Mouse (Mus musculus): Measurements from ENCODE around the gene Pi4kb. TPM values are rescaled to one million over a fixed set of nuclear protein-coding genes. Genes with fewer than 3 reads are reported as not detected.
"Not testable (repeated sequence)": the region's sequence is repeated elsewhere in the genome, so short reads cannot be mapped to it uniquely, and the experiment has no call there.

Gene Pi4kb
- polyA plus RNA-seq (2012; rRNA removed): 68.4 and 68.9 TPM in 2 replicates

DNA sequence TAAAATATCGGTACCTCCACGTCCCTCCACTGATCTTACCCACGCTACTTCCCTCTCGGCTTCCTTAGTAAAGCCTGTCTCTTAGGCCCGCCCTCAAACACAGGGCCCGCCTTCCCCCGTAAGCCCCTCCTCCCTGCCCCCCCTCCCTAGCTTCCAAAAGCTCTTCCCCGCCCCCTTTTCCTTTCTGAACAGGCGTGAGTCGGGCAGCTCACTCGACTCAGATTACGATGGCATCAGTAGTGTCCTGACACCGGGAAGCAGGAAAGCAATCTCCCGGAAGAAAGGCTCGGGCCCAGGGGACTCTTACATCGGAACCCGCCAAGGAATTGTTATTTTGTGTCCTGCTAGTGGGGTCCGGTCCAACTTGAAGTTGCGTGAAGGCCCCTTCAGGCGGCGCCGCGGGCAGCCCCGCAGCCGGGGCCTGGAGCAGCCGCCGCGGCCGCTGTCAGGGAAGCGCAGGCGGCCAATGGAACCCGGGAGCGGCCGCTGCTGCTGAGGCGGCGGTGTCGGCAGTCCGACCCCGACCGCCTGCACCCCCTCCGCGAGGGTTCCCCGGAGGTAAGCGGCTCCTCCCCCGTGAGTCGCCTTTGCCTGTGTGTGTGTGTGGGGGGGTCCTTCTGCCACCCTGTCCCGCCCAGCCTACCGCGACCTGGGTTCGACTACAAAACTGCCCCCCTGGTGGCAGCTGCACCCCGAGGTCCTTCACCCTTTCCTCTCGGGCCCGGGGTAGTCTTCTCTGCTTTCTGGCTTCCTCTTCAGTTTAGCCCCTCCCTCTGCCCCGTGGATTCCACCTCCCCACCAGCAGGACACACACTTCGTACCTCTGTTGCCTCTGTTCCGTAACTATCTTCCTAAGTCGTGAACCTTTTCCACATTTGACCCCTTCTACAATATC is at the start of gene Pi4kb:
Gene Pi4kb (plus strand): TSS at position 204 of the 895 bp plus-strand sequence.
- H3K4me1 ChIP-seq (ENCODE audit: control insufficient read depth, insufficient read depth, low read length): no peaks in the 10 kb centered on the region; the same call in 1 of the 2 replicates
- under 1% methylated on average over 57 of the region's 57 CpGs for WGBS
- H3K27me3 ChIP-seq (ENCODE audit: control insufficient read depth, insufficient read depth, low read length): no peaks in the 10 kb centered on the region
- H3K4me3 ChIP-seq (replicated peaks; ENCODE audit: insufficient read depth, low read depth, low read length): peak within 1 kb of the TSS; percentile 99
- peak within 1 kb of the TSS; percentile 96 for H3K27ac ChIP-seq (ENCODE audit: insufficient read depth, low read length)
- TF ChIP-seq POLR2A (IDR thresholded peaks at IDR 0.05; ENCODE audit: borderline replicate concordance, insufficient read depth, low read length) (peak; percentile 59; the same call in 1 of the 2 replicates), CTCF (IDR thresholded peaks at IDR 0.05; ENCODE audit: borderline replicate concordance, insufficient read depth, low read depth, low read length) (no peak)
- peak; percentile 85 to 89 for DNase-seq

DNA sequence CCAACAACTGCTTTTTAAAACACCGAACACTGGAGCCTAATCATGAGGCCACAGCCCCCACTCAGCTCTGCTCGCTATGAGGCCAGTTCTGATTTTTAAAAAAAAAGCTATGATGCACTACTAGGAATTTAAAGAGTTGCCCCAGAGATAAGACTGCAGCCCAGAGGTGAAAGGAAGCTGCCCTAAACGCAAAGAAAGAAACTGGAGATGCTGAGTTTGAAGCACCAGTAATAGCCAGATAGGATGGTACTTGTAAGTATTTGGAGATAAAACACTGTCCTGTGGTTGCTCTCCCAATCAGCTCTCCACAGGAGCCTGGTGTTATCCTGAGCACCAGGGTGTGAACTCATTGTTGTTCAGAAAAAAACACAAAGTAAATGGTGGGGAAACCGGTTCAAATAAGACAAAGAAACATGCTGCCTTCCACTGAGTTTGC is 48.2 kb upstream of the Pi4kb start:
- not testable (repeated sequence) for H3K27ac ChIP-seq (ENCODE audit: insufficient read depth, low read length); H3K27me3 ChIP-seq (ENCODE audit: control insufficient read depth, insufficient read depth, low read length); H3K4me3 ChIP-seq (replicated peaks; ENCODE audit: insufficient read depth, low read depth, low read length); H3K4me1 ChIP-seq (ENCODE audit: control insufficient read depth, insufficient read depth, low read length); DNase-seq
- WGBS: 48% methylated on average over 4 of the region's 4 CpGs

DNA sequence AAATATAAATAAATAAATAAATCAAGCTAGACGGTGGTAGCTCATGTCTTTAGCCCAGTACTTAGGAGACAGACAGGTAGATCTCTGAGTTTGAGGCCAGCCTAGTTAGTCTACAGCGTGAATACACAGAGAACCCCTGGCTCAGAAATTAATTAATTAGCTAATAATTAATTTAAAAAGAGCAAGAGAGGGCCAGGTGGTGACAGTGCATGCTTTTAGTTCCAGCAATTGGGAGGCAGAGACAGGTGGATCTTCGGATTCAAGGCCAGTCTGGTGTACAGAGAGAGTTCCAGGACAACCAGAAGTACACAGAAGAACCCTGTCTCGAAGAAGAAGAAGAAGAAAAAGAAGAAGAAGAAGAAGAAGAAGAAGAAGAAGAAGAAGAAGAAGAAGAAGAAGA is 45.6 kb upstream of the Pi4kb start:
- not testable (repeated sequence) for H3K27me3 ChIP-seq (ENCODE audit: control insufficient read depth, insufficient read depth, low read length); H3K4me3 ChIP-seq (replicated peaks; ENCODE audit: insufficient read depth, low read depth, low read length); H3K4me1 ChIP-seq (ENCODE audit: control insufficient read depth, insufficient read depth, low read length); DNase-seq; H3K27ac ChIP-seq (ENCODE audit: insufficient read depth, low read length)
- WGBS: 85% methylated on average over 4 of the region's 4 CpGs

DNA sequence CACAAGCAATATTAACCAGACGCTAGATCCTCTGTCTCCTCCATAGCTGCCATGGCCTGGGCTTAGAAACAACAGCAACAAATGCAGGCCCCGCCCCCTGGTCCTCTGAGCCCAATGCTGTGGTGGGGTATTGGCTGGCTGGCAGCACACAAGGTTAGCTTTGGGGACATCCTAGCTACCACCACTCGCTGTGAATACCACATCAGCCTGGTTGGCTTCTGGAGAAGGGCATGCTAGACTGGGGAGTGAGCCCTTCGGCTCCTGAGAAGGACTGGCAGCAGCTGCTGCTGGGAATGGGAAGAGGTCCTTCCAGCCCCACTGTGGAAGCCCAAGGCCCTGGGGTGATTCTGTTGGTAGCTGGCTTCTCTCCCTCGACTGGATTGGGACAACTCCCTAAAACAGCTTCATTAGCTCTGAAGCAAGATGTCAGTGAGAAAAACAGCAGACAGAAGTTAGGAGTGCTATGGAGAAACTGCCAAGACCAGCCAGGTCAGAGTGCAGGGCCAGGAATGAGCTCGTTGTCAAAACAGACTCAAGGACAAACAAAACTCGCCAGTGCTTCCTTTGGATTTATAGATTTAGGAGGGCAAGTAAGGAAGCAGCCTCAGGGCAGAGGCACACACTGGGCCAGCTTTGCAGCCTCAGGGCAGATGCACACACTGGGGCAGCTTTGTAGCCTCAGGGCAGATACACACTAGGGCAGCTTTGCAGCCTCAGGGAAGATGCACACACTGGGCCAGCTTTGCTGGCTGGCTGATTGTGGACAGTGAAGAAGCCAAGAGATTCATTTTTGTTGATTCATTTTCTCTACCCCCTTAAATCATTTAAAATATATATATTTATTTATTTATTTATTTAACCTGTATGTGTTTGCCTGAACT is 43.9 kb upstream of the Pi4kb start:
- DNase-seq; H3K4me3 ChIP-seq (replicated peaks; ENCODE audit: insufficient read depth, low read depth, low read length); H3K27ac ChIP-seq (ENCODE audit: insufficient read depth, low read length); H3K4me1 ChIP-seq (ENCODE audit: control insufficient read depth, insufficient read depth, low read length); H3K27me3 ChIP-seq (ENCODE audit: control insufficient read depth, insufficient read depth, low read length): not testable (repeated sequence)
- 43% methylated on average over 7 of the region's 7 CpGs for WGBS

DNA sequence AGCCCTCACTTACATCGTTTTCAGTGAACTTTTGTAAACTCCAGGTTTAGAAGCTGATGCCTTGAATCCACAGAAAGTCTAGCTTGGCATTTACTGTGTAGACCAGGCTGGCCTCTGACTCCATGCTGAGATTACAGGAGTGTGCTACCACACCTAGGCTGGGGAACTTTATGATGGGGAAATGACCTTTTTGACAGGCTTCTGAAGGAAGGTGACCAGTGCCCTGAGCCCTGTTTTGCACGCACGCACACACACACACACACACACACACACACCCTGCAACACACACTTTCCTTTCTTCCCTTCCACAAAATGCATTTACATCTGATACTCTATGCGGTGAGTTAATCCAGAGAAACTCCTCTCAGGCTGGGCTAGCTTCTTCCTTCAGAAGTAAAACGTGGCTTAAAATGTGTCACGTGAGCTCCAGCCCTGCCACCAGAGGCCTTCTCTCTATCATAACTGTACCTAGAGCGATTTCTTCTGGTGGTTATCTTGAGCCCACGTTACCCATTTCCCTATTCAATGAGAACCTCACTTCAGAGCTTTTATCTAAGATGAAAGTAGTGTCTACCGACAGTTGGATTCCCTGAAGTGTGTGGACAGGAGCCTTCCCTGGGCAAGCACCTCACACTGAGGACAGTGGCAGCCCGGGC is 43.0 kb upstream of the Pi4kb start:
- not testable (repeated sequence) for H3K4me1 ChIP-seq (ENCODE audit: control insufficient read depth, insufficient read depth, low read length); H3K27ac ChIP-seq (ENCODE audit: insufficient read depth, low read length); H3K4me3 ChIP-seq (replicated peaks; ENCODE audit: insufficient read depth, low read depth, low read length); DNase-seq; H3K27me3 ChIP-seq (ENCODE audit: control insufficient read depth, insufficient read depth, low read length)
- WGBS: 88% methylated on average over 10 of the region's 10 CpGs

DNA sequence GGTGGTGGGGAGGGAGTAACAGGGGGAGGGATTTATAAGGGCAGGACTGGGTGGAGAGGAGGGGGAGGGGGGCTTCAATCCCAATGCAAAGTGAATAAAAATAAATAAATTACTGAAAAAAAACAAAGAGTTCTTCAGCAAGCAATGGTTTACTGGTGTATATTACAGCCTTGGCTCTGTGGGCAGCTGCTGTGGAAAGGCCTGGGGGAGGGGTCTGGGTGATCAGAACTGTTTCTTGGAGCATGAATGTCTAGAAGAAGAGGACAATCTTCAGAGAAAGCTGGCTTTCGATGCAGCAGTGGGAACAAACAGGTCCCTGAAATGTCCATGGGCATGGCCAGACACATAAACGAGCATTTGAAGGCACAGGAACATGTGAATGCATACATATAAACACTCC is 42.3 kb upstream of the Pi4kb start:
- WGBS: 44% methylated on average over 2 of the region's 2 CpGs
- not testable (repeated sequence) for H3K27me3 ChIP-seq (ENCODE audit: control insufficient read depth, insufficient read depth, low read length); H3K4me1 ChIP-seq (ENCODE audit: control insufficient read depth, insufficient read depth, low read length); H3K4me3 ChIP-seq (replicated peaks; ENCODE audit: insufficient read depth, low read depth, low read length); H3K27ac ChIP-seq (ENCODE audit: insufficient read depth, low read length); DNase-seq

DNA sequence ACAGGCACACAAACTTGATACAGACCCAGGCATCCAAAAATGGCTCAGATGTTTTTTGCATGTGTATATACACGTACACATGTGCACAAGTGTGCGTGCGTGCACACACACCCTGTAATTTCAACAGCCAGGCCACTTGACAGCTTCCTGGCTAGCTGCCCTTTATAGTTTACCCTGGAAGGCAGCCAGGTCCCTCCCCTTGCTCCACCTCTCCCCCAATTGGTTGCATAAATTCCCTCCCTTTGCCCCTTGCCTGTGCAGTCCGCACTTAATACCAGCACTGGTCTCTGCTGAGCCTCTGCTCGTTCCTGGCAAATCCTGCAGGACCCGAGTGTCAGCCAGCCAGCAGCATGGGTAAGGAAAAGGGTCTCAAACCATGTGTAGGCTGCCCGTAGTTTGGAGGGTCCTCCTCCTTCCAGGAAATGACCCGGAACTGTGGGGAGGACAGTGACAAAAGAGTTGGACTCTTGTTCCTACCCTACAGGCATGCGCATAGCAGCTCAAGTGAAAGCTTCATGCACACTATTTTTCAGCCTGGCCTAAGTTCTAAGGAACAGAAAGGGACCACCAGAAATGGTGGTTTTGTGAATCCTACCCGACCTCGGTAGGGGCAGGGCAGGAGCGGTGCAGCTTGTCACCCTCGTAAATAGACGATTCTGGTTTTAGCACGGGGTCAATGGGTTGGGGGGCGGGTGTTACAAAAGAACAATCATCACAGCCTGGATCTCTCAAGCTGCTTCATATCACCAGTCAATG is 41.5 kb upstream of the Pi4kb start, which contains the start of gene Selenbp1:
Gene Selenbp1 (plus strand): TSS at position 248 of the 756 bp plus-strand sequence.
- H3K27ac ChIP-seq (ENCODE audit: insufficient read depth, low read length): no peak within 1 kb of the TSS
- peak; percentile 42 for DNase-seq
- peak within 1 kb of the TSS; percentile 40 for H3K4me3 ChIP-seq (replicated peaks; ENCODE audit: insufficient read depth, low read depth, low read length)
- no peaks in the 10 kb centered on the region for H3K4me1 ChIP-seq (ENCODE audit: control insufficient read depth, insufficient read depth, low read length)
- WGBS: 17% methylated on average over 16 of the region's 16 CpGs
- TF ChIP-seq POLR2A (IDR thresholded peaks at IDR 0.05; ENCODE audit: borderline replicate concordance, insufficient read depth, low read length) (0 out of 2 replicates have a peak, but pooled peaks have one; percentile 25), CTCF (IDR thresholded peaks at IDR 0.05; ENCODE audit: borderline replicate concordance, insufficient read depth, low read depth, low read length) (no peak)
- H3K27me3 ChIP-seq (ENCODE audit: control insufficient read depth, insufficient read depth, low read length): no peaks in the 10 kb centered on the region

DNA sequence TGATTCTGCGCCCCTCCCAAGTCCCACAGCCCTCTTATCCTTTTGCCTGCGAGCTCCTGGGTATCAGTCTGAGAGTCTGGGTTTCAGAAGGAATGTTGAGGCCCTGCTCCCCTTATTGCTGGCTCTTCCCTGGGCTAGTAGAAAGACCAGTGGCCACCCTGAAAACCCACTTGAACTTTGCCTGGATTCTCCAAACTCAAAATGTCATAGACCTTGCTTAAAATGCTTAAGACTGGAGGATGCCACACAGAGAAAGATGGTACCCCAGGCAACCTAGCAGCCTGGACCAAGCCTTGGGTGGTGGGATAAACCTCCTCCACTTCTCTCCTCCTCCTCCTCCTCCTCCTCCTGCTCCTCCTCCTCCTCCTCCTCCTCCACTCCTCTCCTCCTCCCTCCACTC is 40.9 kb upstream of the Pi4kb start:
- no CpG with 5 or more reads among the region's 2 CpGs for WGBS
- H3K27ac ChIP-seq (ENCODE audit: insufficient read depth, low read length); H3K4me1 ChIP-seq (ENCODE audit: control insufficient read depth, insufficient read depth, low read length); H3K4me3 ChIP-seq (replicated peaks; ENCODE audit: insufficient read depth, low read depth, low read length); DNase-seq; H3K27me3 ChIP-seq (ENCODE audit: control insufficient read depth, insufficient read depth, low read length): not testable (repeated sequence)

DNA sequence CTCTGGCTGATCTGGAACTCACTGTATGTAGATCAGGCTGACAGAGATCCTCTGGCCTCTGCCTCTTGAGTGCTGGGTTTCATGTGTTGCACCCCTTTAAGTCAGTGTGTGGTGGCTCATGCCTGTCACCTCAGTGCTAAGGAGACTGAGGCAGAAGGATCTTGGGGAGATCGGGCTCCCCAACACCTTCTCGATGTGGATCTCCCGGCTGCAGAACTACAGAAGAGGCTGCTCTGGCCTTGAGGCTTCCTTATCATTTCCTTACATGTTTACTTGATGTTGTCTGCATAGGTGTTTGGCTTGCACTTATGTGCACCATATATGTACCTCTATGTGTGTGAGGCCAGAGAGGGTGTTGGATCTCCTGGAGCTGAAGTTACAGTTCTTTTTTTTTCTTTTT is 40.0 kb upstream of the Pi4kb start:
- not testable (repeated sequence) for H3K4me1 ChIP-seq (ENCODE audit: control insufficient read depth, insufficient read depth, low read length); H3K4me3 ChIP-seq (replicated peaks; ENCODE audit: insufficient read depth, low read depth, low read length); H3K27ac ChIP-seq (ENCODE audit: insufficient read depth, low read length); H3K27me3 ChIP-seq (ENCODE audit: control insufficient read depth, insufficient read depth, low read length); DNase-seq
- WGBS: 96% methylated on average over 3 of the region's 3 CpGs

DNA sequence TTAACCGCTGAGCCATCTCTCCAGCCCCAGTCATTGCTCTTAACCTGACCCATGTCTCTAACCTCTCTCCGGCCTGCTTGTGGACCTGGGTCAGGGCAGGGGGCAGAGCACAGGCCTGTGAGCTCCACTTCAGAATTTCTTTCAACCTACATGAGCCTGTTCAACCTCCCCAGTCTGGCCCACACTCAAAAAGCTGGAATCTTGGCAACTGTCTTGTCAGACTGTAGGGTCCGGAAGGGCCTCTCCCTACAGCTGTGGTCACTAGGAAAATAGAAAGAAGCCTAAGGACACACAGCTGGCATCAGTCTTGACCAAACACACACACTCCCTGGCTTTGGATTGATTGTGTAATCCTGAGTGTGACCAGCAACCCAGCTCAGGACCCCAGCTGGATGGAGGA is 39.2 kb upstream of the Pi4kb start:
- H3K4me3 ChIP-seq (replicated peaks; ENCODE audit: insufficient read depth, low read depth, low read length): not testable (repeated sequence)

DNA sequence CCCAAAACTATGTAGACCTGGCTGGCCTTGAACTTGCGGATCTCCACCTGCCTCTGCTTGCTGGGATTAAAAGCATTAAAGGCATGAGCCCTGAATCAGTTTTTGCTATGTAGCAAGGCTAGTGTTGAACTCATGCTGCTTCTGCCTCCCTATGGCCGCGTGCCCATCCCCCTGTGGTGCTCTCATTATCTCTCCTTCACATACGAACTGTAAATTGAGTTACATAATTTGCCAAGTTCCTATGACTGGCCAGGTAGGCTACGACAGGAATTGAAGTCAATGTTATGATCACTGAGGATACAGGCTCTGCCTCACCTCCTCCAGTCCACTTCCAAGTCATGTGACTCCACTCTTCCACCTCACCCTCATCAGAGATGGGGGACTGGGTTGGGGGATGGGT is 38.4 kb upstream of the Pi4kb start:
- not testable (repeated sequence) for H3K27me3 ChIP-seq (ENCODE audit: control insufficient read depth, insufficient read depth, low read length); H3K27ac ChIP-seq (ENCODE audit: insufficient read depth, low read length); H3K4me1 ChIP-seq (ENCODE audit: control insufficient read depth, insufficient read depth, low read length); DNase-seq; H3K4me3 ChIP-seq (replicated peaks; ENCODE audit: insufficient read depth, low read depth, low read length)
- WGBS: 53% methylated on average over 5 of the region's 5 CpGs

More for the DNA sequence above, 39.2 kb upstream of the Pi4kb start:
- not testable (repeated sequence) for H3K27ac ChIP-seq (ENCODE audit: insufficient read depth, low read length); DNase-seq; H3K27me3 ChIP-seq (ENCODE audit: control insufficient read depth, insufficient read depth, low read length); H3K4me1 ChIP-seq (ENCODE audit: control insufficient read depth, insufficient read depth, low read length)
- WGBS: 84% methylated on average over 3 of the region's 3 CpGs
